Mouse (Mus musculus) heart, postnatal 0 days (tissue): ENCODE data around the gene Rnf216.

Experiments used
- CTCF ChIP-seq: IDR thresholded peaks from 2 replicates; pipeline ENCODE4 v1.5.1; 2016; ENCODE audit warnings: antibody characterized with exemption, control low read depth, low read depth
- EP300 ChIP-seq: IDR thresholded peaks from 2 replicates; pipeline ENCODE4 v1.6.1; 2016; ENCODE audit warnings: antibody characterized with exemption, low read depth

- TF ChIP-seq EP300 = no peak
- TF ChIP-seq CTCF = no peak
Observed at GRCm38 (mm10) chr5:143148661-143149060, 35.9 kb upstream of the Rnf216 start.
